Mouse (Mus musculus) embryonic facial prominence, embryonic 15.5 days (tissue): ENCODE measurements around the gene Atp2b2. TPM values are rescaled to one million over a fixed set of nuclear protein-coding genes. Genes with fewer than 3 reads are reported as not detected.

Experiments
- ATAC-seq: fragments of 200-750 bp; cut with Nextera tagmentation; 2 replicates; pipeline ENCODE4 v1.8.0; 2017; ENCODE audit warnings: low read depth, moderate TSS enrichment; ENCODE audit not compliant: insufficient number of reproducible peaks, low FRiP score, low TSS enrichment
- H3K27ac ChIP-seq: fragments of 300-500 bp; sonication (generic); replicated peaks from 2 replicates; pipeline ENCODE4 v1.5.1; 2015; ENCODE audit warnings: mild to moderate bottlenecking, inconsistent platforms
- H3K27me3 ChIP-seq: fragments of 300-500 bp; sonication (generic); 2 replicates; pipeline ENCODE4 v1.6.1; 2015; ENCODE audit warnings: inconsistent platforms
- H3K36me3 ChIP-seq: fragments of 300-500 bp; sonication (generic); 2 replicates; pipeline ENCODE4 v1.6.1; 2015; ENCODE audit warnings: mild to moderate bottlenecking, inconsistent platforms
- H3K4me1 ChIP-seq: fragments of 300-500 bp; sonication (generic); 2 replicates; pipeline ENCODE4 v1.6.1; 2015; ENCODE audit warnings: inconsistent platforms
- H3K4me2 ChIP-seq: fragments of 300-500 bp; sonication (generic); replicated peaks from 2 replicates; pipeline ENCODE4 v1.6.1; 2015; ENCODE audit warnings: mild to moderate bottlenecking, inconsistent platforms
- H3K4me3 ChIP-seq: fragments of 300-500 bp; sonication (generic); replicated peaks from 2 replicates; pipeline ENCODE4 v1.5.1; 2015; ENCODE audit warnings: mild to moderate bottlenecking, inconsistent platforms
- H3K9ac ChIP-seq: fragments of 300-500 bp; sonication (generic); 2 replicates; pipeline ENCODE4 v1.6.1; 2015; ENCODE audit warnings: inconsistent platforms
- H3K9me3 ChIP-seq: fragments of 300-500 bp; sonication (generic); replicated peaks from 2 replicates; pipeline ENCODE4 v1.6.1; 2016; ENCODE audit warnings: inconsistent platforms
- WGBS: fragments of 180-500 bp; shearing (Covaris S2); methylation state at CpG from one replicate; pipeline ENCODE4 v1.1.7; 2015; 5-methylcytosine and 5-hydroxymethylcytosine counted together
- polyA plus RNA-seq: library from polyadenylated mRNA; unstranded; fragments of >200 nt; fragmentation: Nextera tagmentation; extraction: Ambion mirVana; gene quantifications from 2 replicates; pipeline ENCODE4 v1.2.1, GENCODE M21; 2015

The Atp2b2 gene
- polyA plus RNA-seq, 1 experiment from 2014 or later, result 0.13 TPM

GRCm38 (mm10) chr6:113911094-113911493, 131.3 kb downstream of the Atp2b2 start:
- no peak overlapping the region for H3K4me3 ChIP-seq
- no peak overlapping the region for H3K27ac ChIP-seq
- H3K9ac ChIP-seq, result no peak overlapping the region
- H3K4me2 ChIP-seq, result no peak overlapping the region
- 73% methylated on average over 16 of the region's 16 CpGs for WGBS
- no peaks in the 10 kb centered on the region for H3K27me3 ChIP-seq
- no peaks in the 10 kb centered on the region for H3K36me3 ChIP-seq
- ATAC-seq, result no peak
- no peaks in the 10 kb centered on the region for H3K4me1 ChIP-seq
- H3K9me3 ChIP-seq, result no peaks in the 10 kb centered on the region

DNA sequence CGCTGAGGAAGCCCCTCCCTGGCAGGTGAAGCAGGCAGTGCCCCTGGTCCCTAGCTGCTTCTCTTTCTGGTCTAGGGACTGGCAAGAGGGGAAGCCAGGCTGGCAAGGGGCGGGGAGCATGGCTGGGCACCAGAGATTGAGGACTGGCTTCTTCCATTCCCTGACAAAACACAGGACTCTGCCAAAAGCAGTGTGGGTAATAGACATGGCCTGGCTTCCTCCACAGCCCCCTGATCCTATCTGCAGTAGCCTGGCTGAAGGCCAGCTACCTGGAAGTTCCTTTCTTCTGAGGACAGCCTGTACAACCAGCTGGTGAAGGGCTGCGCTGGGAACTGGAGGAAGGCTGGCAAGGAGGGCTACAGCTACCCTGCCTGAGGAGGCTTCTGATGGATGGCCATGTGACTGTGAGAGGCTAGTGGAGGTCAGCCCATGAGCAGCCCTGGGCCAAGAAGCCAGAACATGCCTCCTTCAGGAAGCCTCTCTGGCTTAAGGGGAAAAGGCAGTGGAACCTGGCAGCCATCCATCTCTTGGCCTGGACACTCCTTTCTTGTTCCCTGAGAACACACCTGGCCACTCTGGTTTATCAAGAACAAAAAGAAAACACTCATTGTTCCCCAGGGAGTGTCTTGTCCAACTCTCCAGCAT, 131.9 kb downstream of the Atp2b2 start:
- H3K4me1 ChIP-seq, result no peaks in the 10 kb centered on the region
- H3K9ac ChIP-seq, result no peak overlapping the region
- WGBS, result 68% methylated on average over 3 of the region's 3 CpGs
- H3K36me3 ChIP-seq, result no peaks in the 10 kb centered on the region
- H3K9me3 ChIP-seq, result no peaks in the 10 kb centered on the region
- no peak for ATAC-seq
- H3K27me3 ChIP-seq, result no peaks in the 10 kb centered on the region
- no peak overlapping the region for H3K4me2 ChIP-seq
- no peak overlapping the region for H3K27ac ChIP-seq
- no peak overlapping the region for H3K4me3 ChIP-seq

- H3K4me2 ChIP-seq, result no peak overlapping the region
- no peak for ATAC-seq
- no peaks in the 10 kb centered on the region for H3K9me3 ChIP-seq
- no peak overlapping the region for H3K27ac ChIP-seq
- 68% methylated on average over 5 of the region's 5 CpGs for WGBS
- H3K27me3 ChIP-seq, result no peaks in the 10 kb centered on the region
- no peaks in the 10 kb centered on the region for H3K4me1 ChIP-seq
- no peaks in the 10 kb centered on the region for H3K36me3 ChIP-seq
- H3K9ac ChIP-seq, result no peak overlapping the region
- no peak overlapping the region for H3K4me3 ChIP-seq
These were observed 132.6 kb downstream of the Atp2b2 start for GRCm38 (mm10) chr6:113909836-113910235.

DNA sequence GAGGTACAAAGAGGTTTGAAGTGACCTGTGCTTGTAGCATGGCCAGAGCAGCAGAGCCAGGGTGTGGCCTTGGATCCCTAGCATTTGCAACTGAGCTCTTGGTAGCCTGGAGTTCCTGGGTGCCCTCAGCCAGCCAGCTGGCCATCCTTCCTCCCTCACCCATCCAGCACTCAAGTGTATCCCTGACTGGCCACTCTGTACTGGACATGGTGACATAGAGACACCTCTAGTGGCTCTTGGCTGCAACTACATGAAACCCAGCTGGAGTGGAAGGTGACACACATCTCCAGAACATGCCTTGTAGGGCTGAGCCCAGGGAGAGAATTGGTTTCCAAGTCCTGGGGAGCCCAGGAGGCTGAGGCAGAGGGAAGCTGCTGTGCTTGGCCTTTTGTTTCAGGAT, 134.3 kb downstream of the Atp2b2 start:
- Histone ChIP-seq H3K4me3 (no peak overlapping the region), H3K9ac (no peak overlapping the region), H3K9me3 (no peaks in the 10 kb centered on the region), H3K4me1 (no peaks in the 10 kb centered on the region), H3K36me3 (no peaks in the 10 kb centered on the region), H3K4me2 (no peak overlapping the region), H3K27ac (no peak overlapping the region), H3K27me3 (no peaks in the 10 kb centered on the region)
- no peak for ATAC-seq

DNA sequence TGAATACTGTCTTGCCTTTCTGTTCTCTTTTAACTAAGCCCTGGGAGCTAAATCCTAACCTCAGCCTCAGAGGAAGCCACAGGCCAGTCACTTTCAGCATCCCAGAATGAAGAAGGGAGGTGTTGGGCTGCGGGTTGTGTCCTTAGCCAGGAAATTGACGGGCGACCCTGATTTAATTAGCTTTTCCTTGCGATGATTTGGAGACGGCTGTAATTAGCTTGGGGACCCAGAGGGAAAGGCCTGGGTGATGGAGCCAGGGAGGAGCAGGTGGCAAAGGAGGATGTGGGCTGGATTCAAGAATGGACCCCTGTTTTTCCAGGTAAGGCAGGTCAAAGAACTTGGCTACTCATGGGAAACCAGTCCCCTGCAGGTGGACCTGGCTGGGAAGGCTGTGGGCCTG, 138.0 kb downstream of the Atp2b2 start:
- Histone ChIP-seq H3K9me3 (no peaks in the 10 kb centered on the region), H3K4me2 (no peak overlapping the region), H3K36me3 (no peaks in the 10 kb centered on the region), H3K4me3 (no peak overlapping the region), H3K27me3 (no peaks in the 10 kb centered on the region), H3K27ac (no peak overlapping the region), H3K9ac (no peak overlapping the region), H3K4me1 (no peaks in the 10 kb centered on the region)
- ATAC-seq, result no peak
- 56% methylated on average over 5 of the region's 5 CpGs for WGBS

- H3K4me1 ChIP-seq, result peaks cover 5% of the 10 kb centered on the region
- ATAC-seq, result no peak
- 90% methylated on average over 4 of the region's 4 CpGs for WGBS
These were observed 146.4 kb downstream of the Atp2b2 start for GRCm38 (mm10) chr6:113896023-113896422.

GRCm38 (mm10) chr6:113894008-113894407, 148.4 kb downstream of the Atp2b2 start:
- peaks cover 55% of the 10 kb centered on the region for H3K27me3 ChIP-seq
- no peak overlapping the region for H3K27ac ChIP-seq
- no peak for ATAC-seq
- no peak overlapping the region for H3K4me2 ChIP-seq
- no peaks in the 10 kb centered on the region for H3K9me3 ChIP-seq
- H3K9ac ChIP-seq, result no peak overlapping the region
- peaks cover 13% of the 10 kb centered on the region for H3K4me1 ChIP-seq
- H3K36me3 ChIP-seq, result no peaks in the 10 kb centered on the region
- H3K4me3 ChIP-seq, result no peak overlapping the region
- WGBS, result 84% methylated on average over 3 of the region's 3 CpGs

More at GRCm38 (mm10) chr6:113896023-113896422, 146.4 kb downstream of the Atp2b2 start:
- H3K36me3 ChIP-seq, result no peaks in the 10 kb centered on the region
- H3K9me3 ChIP-seq, result no peaks in the 10 kb centered on the region
- no peak overlapping the region for H3K4me2 ChIP-seq
- H3K4me3 ChIP-seq, result no peak overlapping the region
- H3K27me3 ChIP-seq, result peaks cover 35% of the 10 kb centered on the region
- no peak overlapping the region for H3K9ac ChIP-seq
- no peak overlapping the region for H3K27ac ChIP-seq

- Histone ChIP-seq H3K4me3 (no peak overlapping the region), H3K4me1 (peaks cover 13% of the 10 kb centered on the region), H3K27ac (no peak overlapping the region), H3K27me3 (peaks cover 65% of the 10 kb centered on the region), H3K36me3 (no peaks in the 10 kb centered on the region), H3K9me3 (no peaks in the 10 kb centered on the region), H3K4me2 (no peak overlapping the region), H3K9ac (no peak overlapping the region)
- ATAC-seq, result no peak
- 54% methylated on average over 13 of the region's 13 CpGs for WGBS
These were observed 150.2 kb downstream of the Atp2b2 start for GRCm38 (mm10) chr6:113892091-113892674.

DNA sequence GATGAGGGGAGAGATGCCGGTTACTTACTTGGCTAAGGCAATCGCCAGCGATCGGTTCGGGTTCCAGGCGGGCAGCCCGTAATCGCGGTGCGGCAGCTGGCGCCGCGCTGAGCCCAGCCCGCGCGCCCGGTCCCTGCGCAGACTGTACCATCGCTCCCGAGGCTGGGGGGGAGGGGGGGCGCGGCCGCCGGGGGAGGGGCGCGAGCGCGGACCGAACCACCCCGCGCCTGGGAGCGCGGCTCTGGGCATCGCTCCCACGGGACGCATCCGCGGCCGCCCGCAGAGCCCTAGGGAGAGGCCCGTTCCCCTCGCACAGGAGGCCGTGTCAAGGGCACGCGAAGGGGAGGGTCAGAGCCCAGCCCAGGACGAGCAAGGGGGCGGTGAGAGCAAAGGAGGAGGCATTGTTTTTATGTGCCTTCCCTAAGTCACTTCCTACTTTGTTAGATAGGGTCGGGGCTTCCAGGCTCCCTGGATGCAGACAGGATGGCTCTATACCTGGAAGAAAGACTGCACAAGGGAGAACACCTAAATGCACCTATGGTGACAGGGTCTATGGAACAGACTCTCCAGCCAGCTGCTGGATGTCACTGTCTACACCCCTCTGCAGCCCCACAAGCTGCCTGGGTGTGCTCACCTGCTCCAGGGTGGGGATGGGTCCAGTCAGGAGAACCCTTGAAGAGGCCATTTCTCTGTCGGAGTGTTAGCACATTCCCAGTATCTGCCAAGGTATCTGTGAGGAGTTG, 151.0 kb downstream of the Atp2b2 start:
- peak overlapping the region; percentile 63 for H3K4me2 ChIP-seq
- H3K9ac ChIP-seq, result no peak overlapping the region
- H3K36me3 ChIP-seq, result no peaks in the 10 kb centered on the region
- under 1% methylated on average over 49 of the region's 49 CpGs for WGBS
- H3K4me3 ChIP-seq, result peak overlapping the region; percentile 36
- H3K9me3 ChIP-seq, result no peaks in the 10 kb centered on the region
- H3K27ac ChIP-seq, result no peak overlapping the region
- peaks cover 13% of the 10 kb centered on the region for H3K4me1 ChIP-seq
- peak; percentile 59; the same call in 1 of the 2 replicates for ATAC-seq
- H3K27me3 ChIP-seq, result peaks cover 69% of the 10 kb centered on the region

DNA sequence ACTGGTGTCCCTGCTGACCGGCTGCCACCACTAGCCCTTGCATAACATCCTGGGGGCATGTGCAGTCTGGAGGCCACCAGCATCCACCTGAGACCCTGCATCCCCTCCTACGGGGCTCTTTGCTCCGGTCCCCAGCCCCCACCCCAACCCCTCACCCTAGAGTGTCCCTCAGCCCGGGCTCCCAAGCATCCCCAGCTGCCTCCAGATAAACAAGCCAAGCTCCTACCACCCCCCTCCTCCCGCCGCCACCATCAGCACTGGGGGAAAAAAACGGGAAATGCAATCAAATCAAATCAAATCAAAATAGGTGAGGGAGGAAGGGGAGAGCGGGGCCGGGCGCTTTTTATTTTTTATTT, 151.6 kb downstream of the Atp2b2 start:
- peaks cover 69% of the 10 kb centered on the region for H3K27me3 ChIP-seq
- no peak for ATAC-seq
- H3K27ac ChIP-seq, result no peak overlapping the region
- H3K4me2 ChIP-seq, result peak overlapping the region; percentile 63
- peaks cover 13% of the 10 kb centered on the region for H3K4me1 ChIP-seq
- H3K9ac ChIP-seq, result no peak overlapping the region
- H3K9me3 ChIP-seq, result no peaks in the 10 kb centered on the region
- no peaks in the 10 kb centered on the region for H3K36me3 ChIP-seq
- peak overlapping the region; percentile 36 for H3K4me3 ChIP-seq
- 2% methylated on average over 10 of the region's 10 CpGs for WGBS

DNA sequence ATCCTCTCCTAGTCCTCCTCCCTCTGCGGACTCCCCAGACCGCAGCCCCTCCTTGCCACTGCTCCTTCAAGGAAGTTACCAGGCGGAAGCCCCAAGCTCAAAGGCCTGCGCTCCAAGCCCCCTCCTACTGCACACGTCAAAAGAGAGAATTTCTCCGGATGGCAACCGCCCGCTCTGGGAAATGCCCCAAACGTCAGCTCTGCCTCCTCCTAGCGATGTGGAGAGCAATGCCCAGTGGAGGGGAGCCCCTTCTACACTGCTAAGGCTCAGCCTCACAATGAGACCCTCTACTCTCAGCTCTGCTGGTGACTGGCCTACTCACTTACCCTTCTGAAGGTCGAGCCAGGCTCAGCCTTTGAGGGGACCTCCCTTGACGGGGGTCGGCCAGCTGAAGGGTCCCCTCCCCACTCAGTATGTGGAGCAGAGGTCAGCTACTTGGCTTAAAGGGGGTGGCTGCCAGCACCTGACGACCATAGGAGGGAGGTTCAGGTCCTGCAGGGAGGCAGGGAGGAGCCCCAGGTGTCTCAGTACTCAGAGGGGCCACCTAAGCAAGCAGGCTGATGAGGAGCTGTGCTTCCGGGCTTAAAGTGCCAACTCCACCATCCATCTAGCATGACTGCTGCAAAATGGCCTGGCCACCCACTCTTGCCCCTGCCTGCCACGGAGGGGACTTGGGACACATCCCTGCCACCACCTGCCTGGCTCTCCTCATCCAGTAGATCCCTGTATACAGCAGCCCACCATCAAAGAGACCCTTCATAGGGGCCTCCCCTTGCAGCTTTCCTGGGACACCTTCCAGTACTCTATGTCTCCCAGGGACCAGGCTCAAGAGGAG, 152.2 kb downstream of the Atp2b2 start:
- no peak overlapping the region for H3K27ac ChIP-seq
- H3K9me3 ChIP-seq, result no peaks in the 10 kb centered on the region
- peak overlapping the region; percentile 63 for H3K4me2 ChIP-seq
- no peak overlapping the region for H3K9ac ChIP-seq
- peaks cover 13% of the 10 kb centered on the region for H3K4me1 ChIP-seq
- H3K27me3 ChIP-seq, result peaks cover 72% of the 10 kb centered on the region
- 13% methylated on average over 16 of the region's 16 CpGs for WGBS
- H3K36me3 ChIP-seq, result no peaks in the 10 kb centered on the region
- ATAC-seq, result no peak
- H3K4me3 ChIP-seq, result peak overlapping the region; percentile 36
